Mouse (Mus musculus): ENCODE measurements at regions not wholly inside any gene's neighbourhood (a gene's known extent, or its start where the extent isn't known, plus 50 kb on each side); places are given as distances from the start of the nearest gene placed in this dataset.

- 82% methylated on average over 2 of the region's 2 CpGs for WGBS
- Histone ChIP-seq H3K9me3 (ENCODE audit: control insufficient read depth, low read length) (no peaks in the 10 kb centered on the region), H3K27me3 (replicated peaks; ENCODE audit: control insufficient read depth, insufficient read depth, low read length) (no peaks in the 10 kb centered on the region), H3K4me2 (ENCODE audit: low read length) (no peak overlapping the region), H3K36me3 (ENCODE audit: control insufficient read depth, insufficient read depth, low read length) (no peaks in the 10 kb centered on the region), H3K27ac (ENCODE audit: low read depth) (no peak overlapping the region), H3K4me1 (replicated peaks; ENCODE audit: control insufficient read depth, insufficient read depth, low read length) (no peaks in the 10 kb centered on the region), H3K9ac (ENCODE audit: low read length) (no peak overlapping the region), H3K4me3 (ENCODE audit: low read depth, low read length) (no peak overlapping the region)
- ATAC-seq (replicated peaks; ENCODE audit: low FRiP score, low TSS enrichment, low read depth) = no peak
- DNase-seq (ENCODE audit: low spot score) = no peak
These were observed 919.5 kb downstream of the D3Ertd751e start for GRCm38 (mm10) chr3:42661956-42662355.

- 81% methylated on average over 2 of the region's 2 CpGs for WGBS
- no peaks in the 10 kb centered on the region for H3K4me1 ChIP-seq (replicated peaks; ENCODE audit: control insufficient read depth, insufficient read depth, low read length)
- H3K27ac ChIP-seq (ENCODE audit: low read depth) = no peak overlapping the region
- H3K27me3 ChIP-seq (replicated peaks; ENCODE audit: control insufficient read depth, insufficient read depth, low read length) = no peaks in the 10 kb centered on the region
- H3K9me3 ChIP-seq (ENCODE audit: control insufficient read depth, low read length) = no peaks in the 10 kb centered on the region
- ATAC-seq (replicated peaks; ENCODE audit: low FRiP score, low TSS enrichment, low read depth) = no peak
- H3K9ac ChIP-seq (ENCODE audit: low read length) = no peak overlapping the region
- no peak overlapping the region for H3K4me2 ChIP-seq (ENCODE audit: low read length)
- no peaks in the 10 kb centered on the region for H3K36me3 ChIP-seq (ENCODE audit: control insufficient read depth, insufficient read depth, low read length)
- no peak overlapping the region for H3K4me3 ChIP-seq (ENCODE audit: low read depth, low read length)
- no peak for DNase-seq (ENCODE audit: low spot score)
These were observed 934.4 kb downstream of the D3Ertd751e start for GRCm38 (mm10) chr3:42676668-42677398.

- Histone ChIP-seq H3K27me3 (replicated peaks; ENCODE audit: control insufficient read depth, insufficient read depth, low read length) (no peaks in the 10 kb centered on the region), H3K9me3 (ENCODE audit: control insufficient read depth, low read length) (no peaks in the 10 kb centered on the region), H3K36me3 (ENCODE audit: control insufficient read depth, insufficient read depth, low read length) (no peaks in the 10 kb centered on the region), H3K9ac (ENCODE audit: low read length) (no peak overlapping the region), H3K4me2 (ENCODE audit: low read length) (no peak overlapping the region), H3K4me1 (replicated peaks; ENCODE audit: control insufficient read depth, insufficient read depth, low read length) (no peaks in the 10 kb centered on the region), H3K27ac (ENCODE audit: low read depth) (no peak overlapping the region), H3K4me3 (ENCODE audit: low read depth, low read length) (no peak overlapping the region)
- ATAC-seq (replicated peaks; ENCODE audit: low FRiP score, low TSS enrichment, low read depth) (no peak), DNase-seq (ENCODE audit: low spot score) (no peak)
- WGBS = 83% methylated on average over 2 of the region's 2 CpGs
These were observed 952.3 kb downstream of the D3Ertd751e start for GRCm38 (mm10) chr3:42694726-42695125.

GRCm38 (mm10) chr3:42738910-42739309 is 996.5 kb downstream of the D3Ertd751e start:
- H3K27me3 ChIP-seq (replicated peaks; ENCODE audit: control insufficient read depth, insufficient read depth, low read length) = no peaks in the 10 kb centered on the region
- no peak overlapping the region for H3K9ac ChIP-seq (ENCODE audit: low read length)
- ATAC-seq (replicated peaks; ENCODE audit: low FRiP score, low TSS enrichment, low read depth) (no peak), DNase-seq (ENCODE audit: low spot score) (no peak)
- WGBS = 28% methylated on average over 1 of the region's 1 CpGs
- no peak overlapping the region for H3K4me3 ChIP-seq (ENCODE audit: low read depth, low read length)
- no peaks in the 10 kb centered on the region for H3K9me3 ChIP-seq (ENCODE audit: control insufficient read depth, low read length)
- H3K27ac ChIP-seq (ENCODE audit: low read depth) = no peak overlapping the region
- H3K4me1 ChIP-seq (replicated peaks; ENCODE audit: control insufficient read depth, insufficient read depth, low read length) = no peaks in the 10 kb centered on the region
- H3K36me3 ChIP-seq (ENCODE audit: control insufficient read depth, insufficient read depth, low read length) = no peaks in the 10 kb centered on the region
- no peak overlapping the region for H3K4me2 ChIP-seq (ENCODE audit: low read length)

GRCm38 (mm10) chr3:42753130-42753529 is 1010.7 kb downstream of the D3Ertd751e start:
- Histone ChIP-seq H3K4me2 (ENCODE audit: low read length) (no peak overlapping the region), H3K9me3 (ENCODE audit: control insufficient read depth, low read length) (no peaks in the 10 kb centered on the region), H3K36me3 (ENCODE audit: control insufficient read depth, insufficient read depth, low read length) (no peaks in the 10 kb centered on the region), H3K27ac (ENCODE audit: low read depth) (no peak overlapping the region), H3K4me3 (ENCODE audit: low read depth, low read length) (no peak overlapping the region), H3K27me3 (replicated peaks; ENCODE audit: control insufficient read depth, insufficient read depth, low read length) (no peaks in the 10 kb centered on the region), H3K4me1 (replicated peaks; ENCODE audit: control insufficient read depth, insufficient read depth, low read length) (no peaks in the 10 kb centered on the region), H3K9ac (ENCODE audit: low read length) (no peak overlapping the region)
- DNase-seq (ENCODE audit: low spot score) (no peak), ATAC-seq (replicated peaks; ENCODE audit: low FRiP score, low TSS enrichment, low read depth) (no peak)
- 86% methylated on average over 4 of the region's 4 CpGs for WGBS

GRCm38 (mm10) chr3:42757335-42757734 is 1014.9 kb downstream of the D3Ertd751e start:
- H3K36me3 ChIP-seq (ENCODE audit: control insufficient read depth, insufficient read depth, low read length) = no peaks in the 10 kb centered on the region
- H3K4me1 ChIP-seq (replicated peaks; ENCODE audit: control insufficient read depth, insufficient read depth, low read length) = no peaks in the 10 kb centered on the region
- H3K4me3 ChIP-seq (ENCODE audit: low read depth, low read length) = no peak overlapping the region
- H3K4me2 ChIP-seq (ENCODE audit: low read length) = no peak overlapping the region
- H3K27me3 ChIP-seq (replicated peaks; ENCODE audit: control insufficient read depth, insufficient read depth, low read length) = no peaks in the 10 kb centered on the region
- no peaks in the 10 kb centered on the region for H3K9me3 ChIP-seq (ENCODE audit: control insufficient read depth, low read length)
- no peak overlapping the region for H3K27ac ChIP-seq (ENCODE audit: low read depth)
- no peak for ATAC-seq (replicated peaks; ENCODE audit: low FRiP score, low TSS enrichment, low read depth)
- DNase-seq (ENCODE audit: low spot score) = no peak
- no peak overlapping the region for H3K9ac ChIP-seq (ENCODE audit: low read length)

- no peak for DNase-seq (ENCODE audit: low spot score)
- no peak overlapping the region for H3K27ac ChIP-seq (ENCODE audit: low read depth)
These were observed 1015.5 kb downstream of the D3Ertd751e start for GRCm38 (mm10) chr3:42757830-42758385.

GRCm38 (mm10) chr3:42762205-42762604 is 1019.8 kb downstream of the D3Ertd751e start:
- ATAC-seq (replicated peaks; ENCODE audit: low FRiP score, low TSS enrichment, low read depth) (no peak), DNase-seq (ENCODE audit: low spot score) (no peak)
- no peaks in the 10 kb centered on the region for H3K36me3 ChIP-seq (ENCODE audit: control insufficient read depth, insufficient read depth, low read length)
- no peak overlapping the region for H3K4me3 ChIP-seq (ENCODE audit: low read depth, low read length)
- no peaks in the 10 kb centered on the region for H3K9me3 ChIP-seq (ENCODE audit: control insufficient read depth, low read length)
- H3K4me2 ChIP-seq (ENCODE audit: low read length) = no peak overlapping the region
- no peaks in the 10 kb centered on the region for H3K4me1 ChIP-seq (replicated peaks; ENCODE audit: control insufficient read depth, insufficient read depth, low read length)
- H3K9ac ChIP-seq (ENCODE audit: low read length) = no peak overlapping the region
- H3K27me3 ChIP-seq (replicated peaks; ENCODE audit: control insufficient read depth, insufficient read depth, low read length) = no peaks in the 10 kb centered on the region
- no peak overlapping the region for H3K27ac ChIP-seq (ENCODE audit: low read depth)

More at GRCm38 (mm10) chr3:42757830-42758385, 1015.5 kb downstream of the D3Ertd751e start:
- Histone ChIP-seq H3K9me3 (ENCODE audit: control insufficient read depth, low read length) (no peaks in the 10 kb centered on the region), H3K9ac (ENCODE audit: low read length) (no peak overlapping the region), H3K27me3 (replicated peaks; ENCODE audit: control insufficient read depth, insufficient read depth, low read length) (no peaks in the 10 kb centered on the region), H3K4me1 (replicated peaks; ENCODE audit: control insufficient read depth, insufficient read depth, low read length) (no peaks in the 10 kb centered on the region), H3K4me3 (ENCODE audit: low read depth, low read length) (no peak overlapping the region), H3K36me3 (ENCODE audit: control insufficient read depth, insufficient read depth, low read length) (no peaks in the 10 kb centered on the region), H3K4me2 (ENCODE audit: low read length) (no peak overlapping the region)
- 49% methylated on average over 1 of the region's 1 CpGs for WGBS
- no peak for ATAC-seq (replicated peaks; ENCODE audit: low FRiP score, low TSS enrichment, low read depth)

GRCm38 (mm10) chr3:42783478-42783877 is 1041.1 kb downstream of the D3Ertd751e start:
- H3K27ac ChIP-seq (ENCODE audit: low read depth) = no peak overlapping the region
- WGBS = 89% methylated on average over 3 of the region's 3 CpGs
- DNase-seq (ENCODE audit: low spot score) = no peak

More at GRCm38 (mm10) chr3:42783478-42783877, 1041.1 kb downstream of the D3Ertd751e start:
- H3K4me3 ChIP-seq (ENCODE audit: low read depth, low read length) = no peak overlapping the region
- no peak for ATAC-seq (replicated peaks; ENCODE audit: low FRiP score, low TSS enrichment, low read depth)
- H3K27me3 ChIP-seq (replicated peaks; ENCODE audit: control insufficient read depth, insufficient read depth, low read length) = no peaks in the 10 kb centered on the region
- H3K9me3 ChIP-seq (ENCODE audit: control insufficient read depth, low read length) = no peaks in the 10 kb centered on the region
- no peaks in the 10 kb centered on the region for H3K4me1 ChIP-seq (replicated peaks; ENCODE audit: control insufficient read depth, insufficient read depth, low read length)
- H3K4me2 ChIP-seq (ENCODE audit: low read length) = no peak overlapping the region
- no peaks in the 10 kb centered on the region for H3K36me3 ChIP-seq (ENCODE audit: control insufficient read depth, insufficient read depth, low read length)
- no peak overlapping the region for H3K9ac ChIP-seq (ENCODE audit: low read length)
